Mouse (Mus musculus) liver (tissue): ENCODE data around the gene Lin52.

ENCODE experiments used
- DNase-seq: peaks from one replicate; pipeline ENCODE4 v3.0.0-alpha.2; 2020; ENCODE audit warnings: mixed read lengths

Lin52 gene

GRCm38 (mm10) chr12:84541391-84541958 lies 90.3 kb downstream of the Lin52 start:
- no peak for DNase-seq

DNA sequence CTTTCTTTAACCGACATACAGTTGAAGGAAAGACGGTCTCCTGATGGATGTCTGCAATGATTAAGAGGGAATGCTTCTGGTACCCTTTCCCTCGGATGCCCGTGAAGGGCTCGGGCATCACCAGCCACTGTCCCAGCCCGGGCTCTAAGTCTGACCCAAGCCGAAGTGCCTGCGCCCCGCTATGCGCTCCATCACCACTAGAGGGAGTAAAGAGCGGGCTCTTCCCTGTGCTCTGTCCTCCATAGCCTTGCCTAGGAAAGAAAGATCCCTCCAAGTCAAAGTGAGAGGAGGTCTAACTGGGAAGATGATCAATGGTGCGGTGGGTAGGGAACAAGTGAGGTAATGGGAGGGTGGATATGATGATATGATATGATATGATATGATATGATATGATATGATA lies 94.8 kb downstream of the Lin52 start:
- peak; percentile 65 for DNase-seq

DNA sequence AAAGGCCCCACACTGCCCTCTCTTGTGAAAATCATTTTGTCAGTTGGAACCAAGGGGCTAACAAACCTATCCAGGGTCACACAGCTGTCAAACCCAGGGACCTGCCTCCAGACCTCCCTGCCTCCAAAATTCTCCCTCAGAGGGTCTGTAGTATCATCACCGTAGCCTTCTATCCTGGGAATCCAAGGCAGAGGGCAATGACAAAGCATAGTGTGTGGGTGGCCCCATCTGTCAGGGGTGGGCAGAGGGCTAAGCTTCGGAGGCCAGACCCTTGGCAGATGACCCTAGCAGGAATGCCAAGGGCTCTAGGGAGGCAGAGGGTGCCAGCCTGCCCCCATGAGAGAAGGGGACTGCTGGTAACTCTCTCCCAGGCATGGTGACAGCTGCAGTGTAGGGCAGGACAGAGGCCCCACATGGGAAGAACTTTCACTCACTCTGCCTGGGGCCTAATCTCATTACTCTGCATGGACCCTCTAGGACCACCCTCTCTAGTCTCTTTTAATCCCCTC lies 95.4 kb downstream of the Lin52 start:
- no peak for DNase-seq

- DNase-seq: no peak
These were observed 97.0 kb downstream of the Lin52 start for GRCm38 (mm10) chr12:84548251-84548650.

- DNase-seq: no peak
These were observed 104.0 kb downstream of the Lin52 start for GRCm38 (mm10) chr12:84555218-84555617.

- no peak for DNase-seq
These were observed 111.3 kb downstream of the Lin52 start for GRCm38 (mm10) chr12:84562558-84562957.

GRCm38 (mm10) chr12:84567576-84567975 lies 116.4 kb downstream of the Lin52 start:
- no peak for DNase-seq

DNA sequence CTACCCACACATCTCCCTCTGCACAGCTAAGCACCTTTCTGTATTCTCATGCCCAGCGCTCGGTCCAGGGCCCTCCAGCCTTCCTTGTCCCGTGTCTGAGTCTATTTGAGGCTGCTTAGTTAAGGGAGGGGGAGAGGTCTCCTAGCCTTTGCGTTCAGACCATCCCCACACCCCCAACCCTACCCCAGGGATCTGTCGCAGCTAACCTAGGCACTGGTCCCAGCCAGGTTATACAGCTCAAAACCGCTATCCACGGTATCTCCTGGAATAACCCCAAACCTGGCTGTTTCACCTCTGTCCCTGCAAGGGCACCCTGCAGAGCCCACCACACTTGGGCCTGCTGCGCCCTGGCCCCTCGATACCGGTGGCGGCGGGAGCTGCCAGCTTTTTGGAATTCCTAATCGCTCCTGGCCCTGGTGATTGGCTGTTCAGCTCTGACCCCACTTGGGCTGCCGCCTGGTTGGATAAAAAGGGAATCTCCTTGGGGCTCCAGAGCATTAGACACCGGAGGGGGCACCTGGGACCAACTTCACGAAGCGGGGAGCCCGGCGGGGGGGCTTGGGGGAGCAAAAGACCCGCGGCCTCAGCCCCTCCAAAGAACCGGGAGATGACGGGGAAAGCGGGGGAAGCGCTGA lies 118.2 kb downstream of the Lin52 start, which contains the start of gene Vsx2:
Gene Vsx2 (plus strand): TSS at position 427 of the 635 bp plus-strand sequence.
- no peak for DNase-seq

DNA sequence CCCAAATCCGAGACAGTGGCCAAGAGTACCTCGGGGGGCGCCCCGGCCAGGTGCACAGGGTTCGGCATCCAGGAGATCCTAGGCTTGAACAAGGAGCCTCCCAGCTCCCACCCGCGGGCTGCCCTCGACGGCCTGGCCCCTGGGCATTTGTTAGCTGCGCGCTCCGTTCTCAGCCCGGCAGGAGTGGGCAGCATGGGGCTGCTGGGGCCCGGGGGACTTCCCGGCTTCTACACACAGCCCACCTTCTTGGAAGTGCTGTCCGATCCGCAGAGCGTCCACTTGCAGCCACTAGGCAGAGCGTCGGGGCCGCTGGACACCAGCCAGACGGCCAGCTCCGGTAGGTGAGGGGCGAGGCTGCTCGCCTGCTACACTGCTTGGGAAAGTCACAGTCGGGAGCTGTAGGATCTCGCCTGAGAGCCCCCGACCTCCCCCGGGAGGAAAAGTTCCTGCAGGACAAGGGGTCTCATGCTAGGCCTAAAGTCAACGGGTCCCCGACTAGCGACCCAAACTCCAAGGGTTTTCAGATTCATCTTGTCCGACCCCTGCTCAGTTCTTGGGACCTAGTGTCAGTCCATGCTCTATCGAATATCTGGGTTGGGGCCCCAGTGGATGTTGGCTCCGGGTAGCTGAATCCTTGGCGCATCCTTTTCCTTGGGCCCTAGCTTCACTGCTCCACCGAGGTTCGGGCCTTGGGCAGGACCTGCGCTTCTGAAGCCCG lies 118.9 kb downstream of the Lin52 start:
- DNase-seq: no peak

- DNase-seq: no peak
These were observed 119.6 kb downstream of the Lin52 start for GRCm38 (mm10) chr12:84570694-84571415.

DNA sequence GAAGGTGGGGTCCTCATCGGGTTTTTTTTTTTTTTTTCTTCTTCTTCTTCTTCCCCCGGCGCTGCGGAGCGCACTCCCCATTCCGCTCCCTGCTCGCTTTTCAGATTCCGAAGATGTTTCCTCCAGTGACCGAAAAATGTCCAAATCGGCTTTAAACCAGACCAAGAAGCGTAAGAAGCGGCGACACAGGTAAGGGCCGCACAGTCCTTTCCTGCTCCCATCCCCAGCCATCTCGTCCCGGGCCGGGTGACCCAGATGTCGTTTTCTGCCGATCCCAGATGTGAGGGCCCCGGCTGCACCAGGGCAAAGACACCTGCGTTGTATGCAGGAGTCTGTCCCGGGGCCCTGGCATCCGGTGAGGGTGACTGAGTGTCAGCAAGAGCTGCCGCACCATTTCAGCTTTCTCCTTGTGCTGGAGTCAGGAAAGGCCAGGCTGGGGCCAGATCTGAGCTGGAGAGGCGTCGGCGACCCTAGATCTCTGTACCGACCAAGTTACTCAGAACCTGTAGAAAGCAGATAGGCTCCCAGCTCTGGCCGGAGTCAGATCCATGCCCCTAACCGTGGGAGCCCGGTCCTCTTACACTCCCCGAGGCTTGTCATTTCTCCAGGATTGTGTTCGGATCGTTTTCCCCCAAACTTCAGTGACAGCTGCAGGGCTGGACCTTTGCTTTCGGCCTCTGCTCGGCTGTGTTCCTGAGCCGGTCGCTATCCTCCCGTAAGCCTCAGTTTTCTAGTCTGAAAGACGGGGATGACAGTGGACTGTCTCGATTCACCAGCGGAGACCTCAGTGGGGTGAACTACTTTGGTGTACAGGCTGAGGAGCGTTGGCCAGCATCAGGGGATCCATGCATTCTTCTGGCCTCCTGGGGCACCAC lies 120.5 kb downstream of the Lin52 start:
- DNase-seq: no peak

DNA sequence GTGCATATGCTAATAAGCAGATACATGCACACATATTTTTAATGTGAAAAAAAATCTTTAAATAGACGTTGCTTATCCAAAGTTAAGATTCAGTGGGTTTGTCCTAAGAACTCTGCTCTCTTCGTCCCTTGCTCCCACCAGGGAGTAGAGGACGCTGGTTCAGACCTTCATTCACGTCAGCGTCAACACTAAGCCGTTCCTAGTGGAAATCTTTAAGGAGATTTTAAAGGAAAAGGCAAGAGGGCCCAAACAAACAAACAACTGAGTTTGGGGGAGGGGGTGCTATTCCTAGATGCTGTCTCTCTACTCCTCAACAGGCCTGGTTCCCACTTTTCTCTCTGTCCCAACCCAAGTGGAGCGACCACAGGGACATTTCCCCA lies 121.1 kb downstream of the Lin52 start:
- no peak for DNase-seq

DNA sequence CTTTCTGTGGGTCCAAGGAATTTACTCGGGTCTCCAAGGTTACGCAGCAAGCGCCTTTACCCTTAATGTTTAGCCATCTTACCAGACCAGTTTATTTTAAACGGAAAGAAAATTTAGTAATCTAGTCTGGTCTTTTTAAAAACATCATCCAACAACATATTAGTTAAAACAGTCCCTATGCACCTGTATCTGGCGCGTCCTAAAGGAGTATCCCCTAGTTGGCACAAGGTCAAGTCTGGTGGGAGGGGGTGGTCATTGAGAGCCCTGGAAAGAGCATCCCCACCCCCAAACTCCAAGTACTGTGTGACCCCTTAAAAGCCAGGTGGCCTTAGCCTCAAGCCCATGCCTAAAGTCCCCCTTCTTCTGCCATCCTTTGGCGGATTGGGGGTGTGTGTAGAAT lies 121.9 kb downstream of the Lin52 start:
- no peak for DNase-seq

DNA sequence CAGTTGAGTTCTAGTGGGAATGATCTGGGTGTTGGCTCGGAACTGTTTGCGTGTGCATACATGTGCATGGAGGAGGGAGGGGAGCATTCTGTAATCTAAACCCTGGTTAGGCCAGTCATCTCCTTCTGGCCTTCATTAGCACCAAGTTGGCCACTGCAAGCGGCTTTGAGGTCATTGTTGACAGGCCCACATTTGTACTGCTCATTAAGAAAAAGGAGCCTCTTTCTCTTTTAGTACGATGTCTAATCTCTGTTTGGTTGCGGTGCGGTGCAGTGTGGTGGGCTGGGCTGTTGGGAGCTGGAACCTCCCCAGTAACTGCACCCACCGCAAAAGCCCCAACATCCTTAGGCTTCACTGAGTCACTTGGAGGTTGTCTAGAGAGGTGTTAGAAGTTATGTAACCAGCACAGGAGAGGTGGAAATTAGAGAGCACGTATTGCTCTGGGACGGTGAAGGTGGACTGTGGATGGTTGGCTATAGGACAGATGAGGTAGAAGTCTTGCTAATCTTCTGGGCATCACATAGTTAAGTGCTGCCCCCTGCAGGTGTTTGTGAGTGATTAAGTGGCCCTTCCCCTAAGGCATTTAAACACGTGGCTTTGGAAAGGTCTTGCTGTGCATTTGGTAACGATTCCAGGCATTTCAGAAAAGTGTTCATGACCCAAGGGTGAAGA lies 126.7 kb downstream of the Lin52 start:
- no peak for DNase-seq

DNA sequence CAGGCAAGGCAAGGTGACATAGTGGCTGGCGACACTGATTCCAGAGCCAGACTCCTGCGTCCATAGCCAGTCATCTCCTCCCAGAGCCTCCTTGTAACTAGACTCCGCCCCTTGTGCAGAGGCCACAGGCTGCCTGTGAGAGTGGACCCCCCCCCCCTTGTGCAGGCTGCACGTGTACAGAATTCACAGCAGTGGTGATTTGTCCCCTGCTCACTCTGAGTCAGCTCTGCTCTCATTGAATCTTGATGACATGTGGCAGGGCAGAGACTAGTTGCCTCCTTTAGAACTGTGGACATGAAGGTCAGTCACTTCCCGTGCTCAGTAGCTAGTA lies 127.2 kb downstream of the Lin52 start:
- no peak for DNase-seq

DNA sequence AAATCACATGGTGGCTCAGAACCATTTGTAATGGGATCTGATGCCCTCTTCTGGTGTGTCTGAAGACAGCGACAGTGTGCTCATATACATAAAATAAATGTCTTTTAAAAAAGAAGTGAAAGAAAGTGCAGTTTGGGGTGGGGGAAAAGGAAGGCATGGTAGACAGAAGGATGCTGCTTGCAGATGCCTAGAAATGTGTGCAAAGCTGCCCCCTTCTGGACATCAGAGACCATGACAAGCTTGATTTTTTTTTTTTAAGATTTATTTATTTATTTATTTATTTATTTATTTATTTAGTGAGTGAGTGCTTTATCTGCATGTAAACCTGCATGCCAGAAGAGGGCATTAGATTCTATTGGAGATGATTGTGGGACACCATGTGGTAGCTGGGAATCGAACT lies 130.1 kb downstream of the Lin52 start:
- no peak for DNase-seq

- DNase-seq: peak; percentile 93
These were observed 138.9 kb downstream of the Lin52 start for GRCm38 (mm10) chr12:84589825-84590761.
